In genomic region chr4:133281513-133281912, GRCm38 (mm10) we compare ENCODE assay signal across 9 mouse cellular contexts. TPM values are rescaled to one million over a fixed set of nuclear protein-coding genes. Genes with fewer than 3 reads are reported as not detected.
DNase-seq lines count a peak whose midpoint lies in the region; ATAC-seq and TF ChIP-seq lines count a peak whose summit lies in the region.
"Had no signal": no experiment of that assay in that cellular context is flagged by ENCODE, and none has a peak within 500 bp of the region (broad histone marks: within the 10 kb centered on the region; RNA-seq: fewer than 3 reads in every experiment).

No protein-coding gene starts in this region.

- no peak for ATAC-seq in embryonic facial prominence, embryonic 12.5 days (ENCODE audit: insufficient number of reproducible peaks, insufficient read depth, low FRiP score, low TSS enrichment)
- ATAC-seq in midbrain, embryonic 13.5 days, result no peak
- no peak for ATAC-seq in activated CD4-positive, CD25-positive, alpha-beta regulatory T cell, adult 4 months

- no peak overlapping the region for H3K4me3 ChIP-seq in layer of hippocampus, adult 2 months
- no peak overlapping the region for H3K4me3 ChIP-seq in embryonic facial prominence, embryonic 12.5 days
- H3K4me3 ChIP-seq in hindbrain, embryonic 10.5 days, result no peak overlapping the region
- H3K4me3 ChIP-seq in midbrain, embryonic 13.5 days (replicated peaks), result no peak overlapping the region

- peak overlapping the region; percentile 86 for H3K27ac ChIP-seq in layer of hippocampus, adult 2 months
- peak overlapping the region; percentile 96 for H3K27ac ChIP-seq in embryonic facial prominence, embryonic 12.5 days
- peak overlapping the region; percentile 82 for H3K27ac ChIP-seq in hindbrain, embryonic 10.5 days
- peak overlapping the region; percentile 63 for H3K27ac ChIP-seq in midbrain, embryonic 13.5 days

- peaks cover 29% of the 10 kb centered on the region for H3K4me1 ChIP-seq in embryonic facial prominence, embryonic 12.5 days
- peaks cover 39% of the 10 kb centered on the region for H3K4me1 ChIP-seq in hindbrain, embryonic 10.5 days (replicated peaks)
- H3K4me1 ChIP-seq in midbrain, embryonic 13.5 days (replicated peaks), result peaks cover 28% of the 10 kb centered on the region

- 26% methylated on average over 7 of the region's 7 CpGs for WGBS in embryonic facial prominence, embryonic 12.5 days
- 47% methylated on average over 7 of the region's 7 CpGs for WGBS in hindbrain, embryonic 10.5 days
- WGBS in midbrain, embryonic 13.5 days, result 49% methylated on average over 7 of the region's 7 CpGs

- H3K9me3 ChIP-seq in embryonic facial prominence, embryonic 12.5 days, result no peaks in the 10 kb centered on the region
- no peaks in the 10 kb centered on the region for H3K9me3 ChIP-seq in hindbrain, embryonic 10.5 days
- H3K9me3 ChIP-seq in midbrain, embryonic 13.5 days, result no peaks in the 10 kb centered on the region

- H3K36me3 ChIP-seq in embryonic facial prominence, embryonic 12.5 days, result no peaks in the 10 kb centered on the region
- H3K36me3 ChIP-seq in hindbrain, embryonic 10.5 days, result no peaks in the 10 kb centered on the region
- H3K36me3 ChIP-seq in midbrain, embryonic 13.5 days, result no peaks in the 10 kb centered on the region

- H3K27me3 ChIP-seq in embryonic facial prominence, embryonic 12.5 days, result no peaks in the 10 kb centered on the region
- no peaks in the 10 kb centered on the region for H3K27me3 ChIP-seq in hindbrain, embryonic 10.5 days (ENCODE audit: insufficient read depth, poor library complexity, severe bottlenecking)
- no peaks in the 10 kb centered on the region for H3K27me3 ChIP-seq in midbrain, embryonic 13.5 days

- no peak for TF ChIP-seq CTCF in layer of hippocampus, adult 2 months (conservative IDR thresholded peaks at IDR 0.05)

- DNase-seq in layer of hippocampus, adult 2 months (ENCODE audit: low spot score in 2 of 2), result no peak
- no peak for DNase-seq in layer of hippocampus, adult 9-10 months (ENCODE audit: low spot score)
- DNase-seq in hindbrain, embryonic 10.5 days (ENCODE audit: low spot score), result no peak
- DNase-seq in retina, postnatal 1 day, result no peak
- DNase-seq in gastrocnemius, postnatal 36 days, result no peak
- DNase-seq: adrenal gland, postnatal 25 days had no signal

- peak overlapping the region; percentile 31 for H3K4me2 ChIP-seq in embryonic facial prominence, embryonic 12.5 days (replicated peaks)
- no peak overlapping the region for H3K4me2 ChIP-seq in midbrain, embryonic 13.5 days (replicated peaks)

- intact Hi-C loops in gastrocnemius, postnatal 36 days (cut with DNase I), result no loop called here

- H3K9ac ChIP-seq in embryonic facial prominence, embryonic 12.5 days, result no peak overlapping the region; the same call in 1 of the 2 replicates
- H3K9ac ChIP-seq in midbrain, embryonic 13.5 days (replicated peaks), result no peak overlapping the region

RNA-seq across cellular contexts. Expression of gene Tmem222, which starts 3.9 kb away (rescaled TPM):
- 10 to 100 TPM; 89.1 to 94.4 TPM for total RNA-seq in layer of hippocampus, adult 2 months (2021)
- 80.2 and 81.8 TPM in 2 replicates for polyA plus RNA-seq in embryonic facial prominence, embryonic 12.5 days (2016; fragmentation: Nextera tagmentation; extraction: Ambion mirVana)
- polyA plus RNA-seq in hindbrain, embryonic 10.5 days (2016; fragmentation: Nextera tagmentation; extraction: Ambion mirVana), result 82.8 and 87.8 TPM in 2 replicates
- 103 TPM in 2 replicates for polyA plus RNA-seq in midbrain, embryonic 13.5 days (2015; fragmentation: Nextera tagmentation; extraction: Ambion mirVana)
- polyA plus RNA-seq in activated CD4-positive, CD25-positive, alpha-beta regulatory T cell, adult 4 months (2017; shearing (Covaris generic)), result 10 to 100 TPM; 72.4 to 77.5 TPM
- total RNA-seq in gastrocnemius, postnatal 36 days (2021), result 10 to 100 TPM; 20.9 to 22.5 TPM

RNA-seq across cellular contexts. Expression of gene Sytl1, which starts 18.6 kb away (rescaled TPM):
- total RNA-seq in layer of hippocampus, adult 2 months (2021), result under 1 TPM; 0.20 to 0.34 TPM
- polyA plus RNA-seq in embryonic facial prominence, embryonic 12.5 days (2016; fragmentation: Nextera tagmentation; extraction: Ambion mirVana), result 2.3 and 2.8 TPM in 2 replicates
- 1.2 and 1.6 TPM in 2 replicates for polyA plus RNA-seq in hindbrain, embryonic 10.5 days (2016; fragmentation: Nextera tagmentation; extraction: Ambion mirVana)
- polyA plus RNA-seq in midbrain, embryonic 13.5 days (2015; fragmentation: Nextera tagmentation; extraction: Ambion mirVana), result 0.40 and 0.66 TPM in 2 replicates
- polyA plus RNA-seq in activated CD4-positive, CD25-positive, alpha-beta regulatory T cell, adult 4 months (2017; shearing (Covaris generic)), result 10 to 100 TPM; 29.6 to 45.6 TPM
- total RNA-seq in gastrocnemius, postnatal 36 days (2021), result under 1 TPM in 1 of 2 experiments, not detected in 1; 0.64 TPM

RNA-seq across cellular contexts. Expression of gene Map3k6, which starts 40.9 kb away (rescaled TPM):
- total RNA-seq in layer of hippocampus, adult 2 months (2021), result 10 to 100 TPM in 1 of 2 experiments, 1 to 10 TPM in 1; 5.8 to 10.5 TPM
- polyA plus RNA-seq in embryonic facial prominence, embryonic 12.5 days (2016; fragmentation: Nextera tagmentation; extraction: Ambion mirVana), result 2.6 and 2.7 TPM in 2 replicates
- polyA plus RNA-seq in hindbrain, embryonic 10.5 days (2016; fragmentation: Nextera tagmentation; extraction: Ambion mirVana), result 1.7 and 1.9 TPM in 2 replicates
- 0.79 and 2.3 TPM in 2 replicates for polyA plus RNA-seq in midbrain, embryonic 13.5 days (2015; fragmentation: Nextera tagmentation; extraction: Ambion mirVana)
- polyA plus RNA-seq in activated CD4-positive, CD25-positive, alpha-beta regulatory T cell, adult 4 months (2017; shearing (Covaris generic)), result under 1 TPM in 1 of 2 experiments, not detected in 1; 0.42 TPM
- total RNA-seq in gastrocnemius, postnatal 36 days (2021), result 10 to 100 TPM in 1 of 2 experiments, 1 to 10 TPM in 1; 7.1 to 10.4 TPM
